Mouse (Mus musculus) right cerebral cortex, adult 18-20 months (tissue): ENCODE measurements around the gene Rpl23.
"Not testable (repeated sequence)": the region's sequence is repeated elsewhere in the genome, so short reads cannot be mapped to it uniquely, and the experiment has no call there.

Source experiments
- DNase-seq: peaks from one replicate; pipeline ENCODE4 v3.0.0; 2022; ENCODE audit warnings: mixed read lengths

Gene Rpl23

DNA sequence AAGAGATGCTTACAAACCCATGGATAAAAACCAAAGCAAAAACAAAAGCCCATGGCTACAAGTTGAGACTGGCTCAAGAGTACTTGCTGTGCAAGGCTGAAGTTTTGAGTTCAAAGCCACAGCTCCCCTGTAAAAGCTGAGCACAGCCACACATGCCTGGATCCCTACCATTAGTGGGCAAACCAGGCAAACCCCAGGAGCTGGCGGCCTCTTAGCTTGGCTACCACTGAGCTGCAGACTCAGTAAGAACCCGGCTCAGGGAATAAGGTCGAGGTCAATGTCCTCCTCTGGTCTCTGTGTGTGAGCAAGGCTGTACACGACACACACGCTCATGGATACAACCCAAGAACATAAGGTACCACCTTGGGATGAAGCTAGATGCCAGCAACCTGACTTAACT is 33.7 kb downstream of the Rpl23 start:
- no peak for DNase-seq

DNA sequence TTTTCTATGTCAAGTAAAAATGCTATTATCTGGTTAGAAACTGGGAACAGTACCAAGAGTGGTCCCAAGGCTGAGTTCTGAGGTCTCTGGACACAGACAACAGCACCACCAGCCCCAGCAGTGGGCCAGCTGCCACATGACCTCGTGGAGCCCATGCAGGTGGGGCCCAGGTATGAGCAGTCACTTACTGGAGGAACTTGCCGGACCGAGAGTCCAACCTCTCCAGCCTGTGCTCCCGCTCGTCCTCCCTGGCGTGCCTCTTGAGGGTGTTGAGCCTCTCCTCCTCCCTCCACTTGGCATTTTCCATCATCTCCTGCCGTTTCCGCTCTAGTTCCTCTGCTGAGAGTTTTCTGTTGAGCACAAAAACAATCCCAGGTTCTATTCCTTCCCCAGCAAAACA is 34.5 kb downstream of the Rpl23 start:
- no peak for DNase-seq

DNA sequence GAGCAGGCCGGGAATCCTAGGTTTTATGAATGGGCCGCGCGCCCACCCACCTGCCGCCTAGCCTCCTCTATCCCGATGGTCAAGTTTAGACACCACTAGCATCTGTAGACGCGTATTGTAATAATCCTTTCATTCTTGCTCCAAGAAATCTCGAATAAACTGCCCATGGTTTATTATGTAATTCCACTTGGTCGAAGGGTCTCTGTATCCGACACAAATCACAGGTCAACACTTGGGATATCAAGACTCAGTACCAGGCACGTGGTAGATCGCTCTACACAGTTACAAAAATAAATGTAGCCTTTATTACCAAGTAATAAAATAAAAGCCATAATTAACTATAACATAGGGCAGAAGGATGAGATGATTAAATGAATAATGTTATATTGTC is 36.9 kb downstream of the Rpl23 start:
- DNase-seq: no peak

DNA sequence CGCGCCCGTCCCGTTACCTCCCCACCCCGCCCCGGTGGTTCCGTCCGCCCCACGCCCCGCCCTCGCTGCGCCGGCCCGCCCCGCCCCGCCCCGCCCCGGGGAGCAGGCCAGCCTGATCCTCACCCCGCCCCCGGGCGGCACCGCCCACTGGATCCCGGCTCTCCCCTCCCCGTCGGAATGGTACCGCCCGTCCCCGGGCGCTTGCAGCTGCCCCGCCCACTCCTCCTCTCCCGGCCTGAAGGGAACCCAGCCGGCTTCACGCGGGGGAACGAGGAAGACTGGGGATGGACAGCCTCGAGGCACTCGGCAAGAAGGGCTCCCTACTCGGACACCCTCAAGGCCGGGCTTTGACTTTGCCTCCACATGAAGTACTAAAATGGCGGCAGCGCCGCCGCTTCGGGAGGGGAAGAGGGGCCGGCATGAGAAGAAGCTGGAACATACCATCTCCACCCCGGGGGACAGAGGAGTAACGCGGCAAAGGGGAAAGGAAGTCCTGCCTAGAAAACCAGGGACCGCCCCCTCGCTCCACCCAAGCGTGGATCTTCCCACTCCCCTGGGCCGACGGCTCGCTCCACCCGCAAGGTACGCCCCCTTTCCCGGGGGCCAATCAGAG is 37.4 kb downstream of the Rpl23 start:
- DNase-seq: peak; percentile 99

DNA sequence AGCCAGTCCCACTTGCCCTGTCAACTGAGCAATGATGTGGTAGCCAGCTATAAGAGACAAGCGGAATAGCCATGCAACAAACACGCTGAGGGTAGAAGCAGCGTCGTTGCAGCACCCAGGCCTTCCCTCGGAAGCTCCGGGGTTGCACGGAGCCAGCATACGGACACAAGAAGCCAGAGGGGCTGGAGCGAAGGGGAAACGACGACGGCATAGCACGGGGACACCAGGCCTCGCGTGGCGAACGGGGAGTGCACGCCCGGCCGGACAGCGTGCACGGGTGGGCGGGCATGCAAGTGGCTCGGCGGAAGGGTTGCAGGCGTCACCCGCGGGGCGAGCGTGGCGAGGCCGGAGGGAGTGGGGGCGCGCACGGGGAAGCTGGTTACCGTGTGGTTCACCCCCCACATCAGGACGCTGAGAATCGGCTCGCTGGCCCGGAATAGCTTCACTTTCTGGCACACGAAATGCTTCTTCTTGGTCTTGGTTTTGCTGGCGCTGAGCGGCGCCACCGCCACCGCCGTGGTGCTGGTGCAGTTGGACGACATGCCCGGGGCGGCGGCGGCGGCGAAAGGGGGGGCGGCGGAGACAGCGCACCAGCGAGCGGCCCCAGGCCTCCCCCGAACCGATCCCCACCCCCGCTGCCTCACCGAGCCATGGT is 38.0 kb downstream of the Rpl23 start, which contains the start of gene Pip4k2b:
TSS of gene Pip4k2b (minus strand) at position 642 of the 655 bp plus-strand sequence.
- DNase-seq: no peak

DNA sequence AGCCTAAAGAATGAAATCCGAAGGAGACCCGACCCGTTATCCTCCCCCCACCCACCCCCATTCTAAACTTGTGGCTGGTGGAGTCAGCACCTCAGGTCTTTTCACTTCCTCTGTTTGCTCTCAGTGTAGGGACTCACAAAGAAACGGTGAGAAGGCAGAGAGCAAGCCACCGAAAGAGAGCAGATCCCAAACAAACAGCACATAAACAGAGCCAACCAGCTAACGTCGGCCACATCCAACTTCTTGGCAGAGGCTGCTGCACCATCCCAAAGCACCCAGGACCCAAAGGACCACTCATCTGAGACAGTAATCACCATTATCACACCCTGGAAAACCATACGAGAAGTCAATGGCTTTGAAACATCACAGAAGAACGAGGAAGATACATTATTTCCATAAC is 38.8 kb downstream of the Rpl23 start:
- no peak for DNase-seq

DNA sequence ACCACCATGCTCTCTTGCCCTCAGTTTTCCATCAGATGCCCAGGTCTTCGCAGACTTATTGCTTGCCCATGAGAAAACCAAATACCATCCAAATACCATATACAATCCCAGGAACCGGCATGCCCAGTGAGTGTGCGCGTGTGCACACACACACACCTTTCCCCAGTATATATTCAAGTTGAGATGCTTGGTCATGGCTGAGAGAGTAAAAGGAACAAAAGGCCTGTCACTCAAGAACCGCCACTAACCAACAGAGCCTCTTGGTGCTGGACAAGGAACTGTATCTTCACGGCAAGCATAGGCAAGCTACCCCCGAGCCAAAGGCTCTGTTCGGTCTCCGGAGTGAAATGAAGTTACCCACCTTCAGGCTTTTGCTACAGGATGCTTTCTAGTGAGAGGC is 39.6 kb downstream of the Rpl23 start:
- DNase-seq: no peak

DNA sequence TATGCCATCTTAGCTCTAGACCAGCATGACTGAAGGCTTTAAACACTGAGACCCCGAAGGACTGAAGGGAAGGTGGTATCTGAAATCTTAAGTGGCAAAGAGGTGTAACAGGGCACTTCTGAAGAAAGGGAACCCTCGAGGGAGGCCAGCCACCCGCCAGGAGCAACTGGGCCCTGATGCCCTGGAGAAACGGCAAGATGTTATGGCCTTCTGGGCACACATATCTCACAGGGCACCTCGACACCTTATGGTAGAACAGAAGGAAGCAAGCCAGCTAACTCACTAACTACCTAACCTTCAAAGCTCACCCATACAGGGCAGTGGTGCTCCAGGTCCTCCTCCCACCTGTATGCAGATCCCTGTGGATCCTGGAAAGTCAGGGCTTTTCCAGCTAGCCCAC is 40.1 kb downstream of the Rpl23 start:
- DNase-seq: no peak

DNA sequence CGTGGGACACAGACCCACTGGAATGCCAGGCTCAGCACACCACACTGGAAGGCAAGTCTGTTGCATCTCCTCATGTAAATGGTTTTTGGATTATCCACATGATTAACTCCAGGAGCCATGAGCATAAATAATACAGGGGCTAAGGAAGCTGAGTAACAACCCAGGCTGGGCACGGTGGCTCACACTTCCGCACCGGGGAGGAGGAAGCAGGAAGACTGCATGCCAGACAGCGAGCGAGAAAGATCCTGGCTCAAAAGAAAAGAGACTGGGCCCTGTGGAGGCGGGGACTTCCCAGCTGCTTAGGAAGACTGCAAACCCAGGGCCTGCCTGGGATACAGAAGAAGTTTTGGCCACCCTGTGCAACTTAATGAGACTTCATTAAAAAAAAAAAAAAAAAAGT is 42.0 kb downstream of the Rpl23 start:
- peak; percentile 49 for DNase-seq

DNA sequence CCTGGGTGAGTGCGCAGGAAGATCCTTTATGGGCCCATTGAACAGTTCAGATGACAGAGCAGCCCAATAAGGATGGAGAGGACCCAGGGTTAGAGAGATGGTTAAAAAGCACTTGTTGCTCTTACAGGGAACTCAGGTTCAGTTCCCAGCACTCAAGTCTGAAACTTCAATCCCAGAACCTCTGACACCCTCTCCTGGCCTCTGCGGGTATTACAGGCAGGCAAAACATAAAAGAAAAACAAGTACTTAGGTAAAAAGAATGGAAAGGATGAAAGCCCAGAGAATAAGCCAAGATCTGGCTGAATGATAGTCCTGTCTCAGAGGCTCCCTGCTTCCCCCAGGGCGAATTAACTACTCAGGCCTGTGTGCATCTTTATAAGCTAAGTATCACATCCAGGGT is 43.1 kb downstream of the Rpl23 start:
- no peak for DNase-seq

DNA sequence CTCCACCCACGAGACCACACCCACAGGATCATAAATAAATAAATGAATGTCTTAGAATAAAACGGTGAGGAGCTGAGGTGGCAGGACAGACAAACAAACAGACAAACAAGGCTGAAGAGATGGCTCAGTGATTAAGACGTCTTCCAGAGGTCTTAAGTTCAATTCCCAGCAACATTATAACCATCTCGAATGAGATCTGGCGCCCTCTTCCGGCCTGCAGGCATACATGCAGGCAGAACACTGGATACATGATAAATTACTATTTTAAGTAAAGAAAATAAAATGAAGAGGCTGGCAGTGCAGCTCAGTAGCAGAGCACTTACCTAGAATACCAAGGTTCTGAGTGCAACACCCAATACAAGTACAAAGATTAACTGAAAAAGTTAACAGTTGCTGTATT is 43.5 kb downstream of the Rpl23 start:
- no peak for DNase-seq

DNA sequence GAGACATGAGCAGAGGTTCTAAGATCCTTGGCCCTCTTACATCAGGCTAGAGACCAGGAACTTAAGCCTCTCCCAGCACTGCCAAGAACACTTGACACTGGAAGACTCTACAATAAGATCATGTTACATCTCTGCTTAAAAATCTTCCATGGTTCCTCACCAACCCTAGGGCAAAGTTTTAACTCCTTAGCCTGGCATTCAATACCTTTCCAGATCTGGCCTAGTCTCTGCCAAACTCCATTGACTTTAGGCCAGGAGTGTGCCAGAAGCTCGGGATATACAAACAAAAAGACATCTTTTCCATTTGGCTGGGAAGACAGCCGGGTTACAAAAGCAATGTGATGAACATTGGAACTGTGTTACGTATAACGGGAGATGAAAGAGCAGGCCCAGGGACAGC is 44.6 kb downstream of the Rpl23 start:
- DNase-seq: no peak

DNA sequence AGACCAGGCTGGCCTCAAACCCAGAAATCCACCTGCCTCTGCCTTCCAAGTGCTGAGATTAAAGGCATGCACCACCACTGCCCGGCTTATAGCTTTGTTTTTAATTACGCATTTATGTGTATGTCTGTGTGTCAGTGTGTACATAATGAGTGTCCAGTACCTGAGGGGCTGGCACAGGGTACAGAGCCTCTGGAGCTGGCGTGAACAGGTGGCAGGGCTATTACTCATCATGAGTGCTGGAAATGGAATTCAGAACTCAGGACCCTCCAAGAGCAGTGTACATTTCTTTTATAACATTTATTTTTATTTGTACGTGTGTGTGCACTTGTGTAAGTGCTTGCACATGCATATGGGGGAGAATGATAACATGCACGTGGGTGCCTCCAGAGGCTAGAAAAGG is 45.6 kb downstream of the Rpl23 start:
- no peak for DNase-seq

DNA sequence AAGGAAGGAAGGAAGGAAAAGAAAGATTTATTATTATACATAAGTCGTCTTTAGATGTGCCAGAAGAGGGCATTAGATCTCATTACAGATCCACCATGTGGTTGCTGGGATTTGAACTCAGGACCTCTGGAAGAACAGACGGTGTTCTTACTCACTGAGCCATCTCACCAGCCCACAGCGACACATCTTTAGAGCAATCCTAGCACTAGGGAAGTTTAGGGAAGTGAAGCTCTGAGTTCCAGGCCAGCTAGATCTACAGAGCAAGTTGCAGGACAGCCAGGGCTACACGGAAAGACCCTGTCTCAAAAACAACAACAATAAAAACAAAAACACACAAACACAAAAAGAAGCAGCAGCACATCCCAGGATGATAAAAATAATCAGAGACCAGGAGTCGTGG is 47.4 kb downstream of the Rpl23 start:
- not testable (repeated sequence) for DNase-seq

DNA sequence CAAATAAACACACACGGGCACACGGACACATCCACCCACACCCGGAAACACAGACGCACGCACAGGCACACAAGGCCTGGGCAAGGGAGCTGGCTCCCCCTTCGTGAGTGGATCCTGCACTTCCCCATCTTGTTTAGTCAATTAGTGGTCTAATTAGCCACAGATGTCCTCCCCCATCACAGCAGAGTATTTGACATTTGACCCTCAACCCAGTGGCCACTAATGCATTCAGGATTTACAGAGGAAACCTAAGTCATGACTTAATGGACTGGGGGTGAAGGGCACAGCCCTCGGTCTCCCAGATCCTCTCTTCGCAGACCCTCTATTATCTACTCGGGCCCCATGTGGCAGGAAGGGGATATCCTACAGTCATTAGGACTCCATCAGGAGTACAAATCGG is 48.5 kb downstream of the Rpl23 start:
- DNase-seq: no peak

DNA sequence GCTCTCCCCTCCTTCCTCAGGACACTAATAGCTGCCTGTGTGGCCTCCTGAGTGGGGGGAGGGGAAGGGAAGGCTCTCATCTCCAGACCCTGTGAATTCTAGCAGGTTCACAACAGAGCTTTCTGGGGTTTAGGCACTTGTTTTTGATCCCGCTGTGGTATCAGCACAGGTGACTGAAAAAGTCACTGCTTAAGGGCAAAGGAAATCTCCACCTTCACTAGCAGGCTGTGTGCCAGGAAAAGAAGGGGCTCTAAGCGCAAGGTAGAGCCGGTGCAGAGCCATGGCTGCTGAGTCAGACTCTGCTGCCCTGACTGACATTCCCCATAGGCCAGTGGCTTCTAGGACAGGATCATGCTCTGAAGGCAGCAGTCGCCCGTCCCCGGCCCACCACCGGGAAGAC is 53.5 kb downstream of the Rpl23 start:
- DNase-seq: no peak

DNA sequence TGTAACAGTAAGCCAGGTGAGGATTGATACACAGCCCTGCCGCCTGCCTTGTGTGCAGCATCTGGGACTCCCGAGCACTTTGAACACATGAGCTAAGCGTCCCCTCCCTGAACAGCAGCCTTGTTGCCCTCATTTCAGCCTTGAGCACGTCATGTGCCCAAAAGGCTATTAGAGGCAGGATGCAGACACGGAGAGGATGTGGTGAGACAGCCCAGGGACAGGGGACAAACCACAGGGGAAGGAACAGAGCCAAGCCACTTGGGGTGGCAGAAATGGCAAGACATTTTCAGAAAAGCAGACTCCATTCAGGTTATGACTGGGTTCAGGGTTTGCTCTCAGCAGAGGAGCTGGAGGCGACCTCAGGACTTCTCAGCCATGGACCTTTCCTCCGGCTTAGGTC is 53.9 kb downstream of the Rpl23 start:
- DNase-seq: no peak
